In the genomic region with DNA sequence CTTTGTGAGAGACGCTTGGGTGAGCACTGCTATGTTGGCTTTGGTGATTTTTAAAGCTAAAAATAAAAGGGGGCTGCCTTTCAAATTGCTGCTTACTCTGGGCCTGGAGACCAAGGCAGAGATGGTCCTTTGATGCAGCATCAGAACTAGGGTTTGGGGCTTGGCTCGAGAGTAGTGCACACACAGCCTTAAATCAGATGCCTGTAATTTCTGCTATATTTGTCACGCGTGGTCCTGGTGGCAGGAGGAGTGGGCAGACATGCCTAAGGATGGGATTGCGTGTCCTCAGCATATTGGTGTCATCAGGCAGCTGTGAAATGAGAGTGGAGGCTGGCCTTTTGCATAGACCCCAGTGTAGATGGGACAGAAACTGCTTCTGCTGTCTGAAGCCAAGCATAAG, we compare ENCODE assay signal across 10 mouse cellular contexts. TPM values are rescaled to one million over a fixed set of nuclear protein-coding genes. Genes with fewer than 3 reads are reported as not detected.
A peak's percentile ranks its signal among the peaks of the same experiment; 100 is the strongest.
DNase-seq lines count a peak whose midpoint lies in the region; ATAC-seq lines count a peak whose summit lies in the region.
"Had no signal": no experiment of that assay in that cellular context is flagged by ENCODE, and none has a peak within 500 bp of the region (broad histone marks: within the 10 kb centered on the region; RNA-seq: fewer than 3 reads in every experiment).

No protein-coding gene starts in this region.

- WGBS in kidney, embryonic 16.5 days: 57% methylated on average over 5 of the region's 5 CpGs
- 71% methylated on average over 5 of the region's 5 CpGs for WGBS in forebrain, embryonic 14.5 days
- whole genome bisulfite sequencing in hindbrain, embryonic 15.5 days: 63% methylated on average over 5 of the region's 5 CpGs
- 75% methylated on average over 5 of the region's 5 CpGs for WGBS in neural tube, embryonic 12.5 days

- DNase-seq in kidney, adult 18-20 months: no peak
- DNase-seq in forebrain, embryonic 14.5 days (ENCODE audit: low spot score): no peak
- DNase-seq in lung, postnatal 25 days (ENCODE audit: low spot score): no peak
- no peak for DNase-seq in right cerebral cortex, postnatal 4 days
- DNase-seq: kidney, adult 9 months; thymus, postnatal 14 days had no signal

- no peak overlapping the region for H3K4me2 ChIP-seq in kidney, embryonic 16.5 days (replicated peaks; ENCODE audit: low read depth, low read length)
- peak overlapping the region; percentile 95 for H3K4me2 ChIP-seq in forebrain, embryonic 14.5 days (ENCODE audit: low read length)
- H3K4me2 ChIP-seq in hindbrain, embryonic 15.5 days: peak overlapping the region; percentile 90
- peak overlapping the region; percentile 93 for H3K4me2 ChIP-seq in neural tube, embryonic 12.5 days (replicated peaks)

- H3K27ac ChIP-seq in kidney, embryonic 16.5 days (ENCODE audit: low read length): no peak overlapping the region
- no peak overlapping the region for H3K27ac ChIP-seq in forebrain, embryonic 14.5 days (ENCODE audit: low read depth, low read length)
- peak overlapping the region; percentile 91 for H3K27ac ChIP-seq in hindbrain, embryonic 15.5 days (replicated peaks)
- H3K27ac ChIP-seq in neural tube, embryonic 12.5 days: no peak overlapping the region
- H3K27ac ChIP-seq: embryonic facial prominence, embryonic 12.5 days had no signal

- ATAC-seq in kidney, embryonic 16.5 days (ENCODE audit: low FRiP score, low TSS enrichment): no peak
- no peak for ATAC-seq in forebrain, embryonic 14.5 days
- no peak for ATAC-seq in hindbrain, embryonic 15.5 days (ENCODE audit: low FRiP score, low read depth)
- no peak for ATAC-seq in neural tube, embryonic 12.5 days (ENCODE audit: low FRiP score, low read depth)

- peaks cover 12% of the 10 kb centered on the region; the same call in 1 of the 2 replicates for H3K4me1 ChIP-seq in kidney, embryonic 16.5 days (ENCODE audit: insufficient read depth, low read length)
- no peaks in the 10 kb centered on the region for H3K4me1 ChIP-seq in forebrain, embryonic 14.5 days (ENCODE audit: control insufficient read depth, insufficient read depth, low read length)
- H3K4me1 ChIP-seq in hindbrain, embryonic 15.5 days (replicated peaks): peaks cover 25% of the 10 kb centered on the region
- peaks cover 23% of the 10 kb centered on the region for H3K4me1 ChIP-seq in neural tube, embryonic 12.5 days

- H3K4me3 ChIP-seq in kidney, embryonic 16.5 days (ENCODE audit: low read length): peak overlapping the region; percentile 59; the same call in 1 of the 2 replicates
- H3K4me3 ChIP-seq in forebrain, embryonic 14.5 days (ENCODE audit: low read depth, low read length): peak overlapping the region; percentile 65; the same call in 1 of the 2 replicates
- H3K4me3 ChIP-seq in hindbrain, embryonic 15.5 days: peak overlapping the region; percentile 64
- H3K4me3 ChIP-seq in neural tube, embryonic 12.5 days: 0 out of 2 replicates have a peak overlapping the region, but pooled peaks have one; percentile 60

- no peaks in the 10 kb centered on the region for H3K36me3 ChIP-seq in kidney, embryonic 16.5 days (ENCODE audit: insufficient read depth, low read length)
- no peaks in the 10 kb centered on the region for H3K36me3 ChIP-seq in forebrain, embryonic 14.5 days (ENCODE audit: control insufficient read depth, insufficient read depth, low read length)
- no peaks in the 10 kb centered on the region for H3K36me3 ChIP-seq in hindbrain, embryonic 15.5 days
- no peaks in the 10 kb centered on the region for H3K36me3 ChIP-seq in neural tube, embryonic 12.5 days
- H3K36me3 ChIP-seq: embryonic facial prominence, embryonic 12.5 days had no signal

- no peak overlapping the region for H3K9ac ChIP-seq in kidney, embryonic 16.5 days (replicated peaks; ENCODE audit: low read length)
- H3K9ac ChIP-seq in forebrain, embryonic 14.5 days (ENCODE audit: low read length): peak overlapping the region; percentile 84; the same call in 1 of the 2 replicates
- peak overlapping the region; percentile 83 for H3K9ac ChIP-seq in hindbrain, embryonic 15.5 days
- 0 out of 2 replicates have a peak overlapping the region, but pooled peaks have one; percentile 78 for H3K9ac ChIP-seq in neural tube, embryonic 12.5 days

- H3K9me3 ChIP-seq in kidney, embryonic 16.5 days (ENCODE audit: low read length): no peaks in the 10 kb centered on the region
- no peaks in the 10 kb centered on the region for H3K9me3 ChIP-seq in forebrain, embryonic 14.5 days (replicated peaks; ENCODE audit: control insufficient read depth, low read length)
- no peaks in the 10 kb centered on the region for H3K9me3 ChIP-seq in hindbrain, embryonic 15.5 days
- no peaks in the 10 kb centered on the region for H3K9me3 ChIP-seq in neural tube, embryonic 12.5 days
- H3K9me3 ChIP-seq: embryonic facial prominence, embryonic 12.5 days had no signal

- H3K27me3 ChIP-seq in kidney, embryonic 16.5 days (ENCODE audit: insufficient read depth, low read length): peaks cover 21% of the 10 kb centered on the region
- peaks cover 6% of the 10 kb centered on the region; the same call in 1 of the 2 replicates for H3K27me3 ChIP-seq in forebrain, embryonic 14.5 days (replicated peaks; ENCODE audit: control insufficient read depth, insufficient read depth, low read length)
- H3K27me3 ChIP-seq in hindbrain, embryonic 15.5 days: 0 out of 2 replicates have a peak, but pooled peaks cover 4% of the 10 kb centered on the region
- peaks cover 12% of the 10 kb centered on the region; the same call in 1 of the 2 replicates for H3K27me3 ChIP-seq in neural tube, embryonic 12.5 days (replicated peaks)

RNA-seq across cellular contexts. Expression of a gene that starts 0.9 kb away (rescaled TPM):
- 0.27 and 0.42 TPM in 2 replicates for polyA plus RNA-seq in kidney, embryonic 16.5 days (2015; fragmentation: Nextera tagmentation; extraction: Ambion mirVana)
- polyA plus RNA-seq in forebrain, embryonic 14.5 days (2014; fragmentation: Nextera tagmentation; extraction: Ambion mirVana): 2.3 and 3.5 TPM in 2 replicates
- 10.3 and 12.2 TPM in 2 replicates for polyA plus RNA-seq in hindbrain, embryonic 15.5 days (2015; fragmentation: Nextera tagmentation; extraction: Ambion mirVana)
- polyA plus RNA-seq in neural tube, embryonic 12.5 days (2016; fragmentation: Nextera tagmentation; extraction: Ambion mirVana): 3.7 and 4.2 TPM in 2 replicates

RNA-seq across cellular contexts. Expression of a gene that starts 45.4 kb away (rescaled TPM):
- 0.24 and 0.29 TPM in 2 replicates for polyA plus RNA-seq in kidney, embryonic 16.5 days (2015; fragmentation: Nextera tagmentation; extraction: Ambion mirVana)
- polyA plus RNA-seq in forebrain, embryonic 14.5 days (2014; fragmentation: Nextera tagmentation; extraction: Ambion mirVana): 0.14 and 0.20 TPM in 2 replicates
- polyA plus RNA-seq in hindbrain, embryonic 15.5 days (2015; fragmentation: Nextera tagmentation; extraction: Ambion mirVana): 0.28 and 0.51 TPM in 2 replicates
- polyA plus RNA-seq in neural tube, embryonic 12.5 days (2016; fragmentation: Nextera tagmentation; extraction: Ambion mirVana): 0.27 and 0.40 TPM in 2 replicates
